Mouse (Mus musculus) erythroblast, embryonic 14.5 days (primary cell): ENCODE results near the gene Nrros.

ENCODE experiments used
- GATA1 ChIP-seq: IDR thresholded peaks from 2 replicates; pipeline ENCODE4 v1.6.1; 2012; ENCODE audit warnings: low read length, inconsistent platforms, mixed read lengths
- TAL1 ChIP-seq: IDR thresholded peaks from 3 replicates; pipeline ENCODE4 v1.6.1; 2012; ENCODE audit warnings: low read length, inconsistent platforms, mixed read lengths

GRCm38 (mm10) chr16:32099638-32100150 lies 65.7 kb downstream of the Nrros start, which contains the start of the genes Pigx and Cep19:
- TF ChIP-seq GATA1 (no peak), TAL1 (no peak)
